Mouse (Mus musculus): ENCODE data around the gene Dppa4. TPM values are rescaled to one million over a fixed set of nuclear protein-coding genes. Genes with fewer than 3 reads are reported as not detected.

The Dppa4 gene
- not detected in 2 replicates for polyA plus RNA-seq (2014; fragmentation: Nextera tagmentation; extraction: Ambion mirVana)

- Histone ChIP-seq H3K4me2 (replicated peaks) (no peak within 1 kb of the TSS), H3K36me3 (replicated peaks; ENCODE audit: control insufficient read depth, insufficient read depth) (no peaks in the 10 kb centered on the region), H3K27ac (no peak within 1 kb of the TSS), H3K9ac (no peak within 1 kb of the TSS), H3K4me1 (replicated peaks; ENCODE audit: control insufficient read depth, insufficient read depth, low read length) (no peaks in the 10 kb centered on the region), H3K9me3 (ENCODE audit: control insufficient read depth, low read length) (no peaks in the 10 kb centered on the region), H3K4me3 (replicated peaks; ENCODE audit: low read length) (no peak within 1 kb of the TSS), H3K27me3 (ENCODE audit: control insufficient read depth, insufficient read depth, low read length) (no peaks in the 10 kb centered on the region)
- no peak for ATAC-seq (ENCODE audit: low FRiP score)
- DNase-seq (ENCODE audit: low spot score), result no peak
- WGBS, result 81% methylated on average over 4 of the region's 4 CpGs
Measured at GRCm38 (mm10) chr16:48283517-48283916, at the start of gene Dppa4. TSS of gene Dppa4 (plus strand) at chr16:48283733.

GRCm38 (mm10) chr16:48234999-48235398 is 48.5 kb upstream of the Dppa4 start:
- Histone ChIP-seq H3K4me2 (replicated peaks) (no peak overlapping the region), H3K27me3 (ENCODE audit: control insufficient read depth, insufficient read depth, low read length) (no peaks in the 10 kb centered on the region), H3K27ac (no peak overlapping the region), H3K9me3 (ENCODE audit: control insufficient read depth, low read length) (peaks cover 3% of the 10 kb centered on the region; the same call in 1 of the 2 replicates), H3K36me3 (replicated peaks; ENCODE audit: control insufficient read depth, insufficient read depth) (no peaks in the 10 kb centered on the region), H3K9ac (no peak overlapping the region), H3K4me1 (replicated peaks; ENCODE audit: control insufficient read depth, insufficient read depth, low read length) (no peaks in the 10 kb centered on the region), H3K4me3 (replicated peaks; ENCODE audit: low read length) (no peak overlapping the region)
- ATAC-seq (ENCODE audit: low FRiP score) (no peak), DNase-seq (ENCODE audit: low spot score) (no peak)
- 96% methylated on average over 1 of the region's 1 CpGs for WGBS

- Histone ChIP-seq H3K4me2 (replicated peaks) (no peak overlapping the region), H3K27me3 (ENCODE audit: control insufficient read depth, insufficient read depth, low read length) (no peaks in the 10 kb centered on the region), H3K36me3 (replicated peaks; ENCODE audit: control insufficient read depth, insufficient read depth) (no peaks in the 10 kb centered on the region), H3K27ac (no peak overlapping the region), H3K4me1 (replicated peaks; ENCODE audit: control insufficient read depth, insufficient read depth, low read length) (no peaks in the 10 kb centered on the region), H3K4me3 (replicated peaks; ENCODE audit: low read length) (no peak overlapping the region), H3K9ac (no peak overlapping the region), H3K9me3 (ENCODE audit: control insufficient read depth, low read length) (peaks cover 3% of the 10 kb centered on the region; the same call in 1 of the 2 replicates)
- DNase-seq (ENCODE audit: low spot score), result no peak
- WGBS, result 92% methylated on average over 7 of the region's 7 CpGs
- ATAC-seq (ENCODE audit: low FRiP score), result no peak
Measured at GRCm38 (mm10) chr16:48237676-48238075, 45.9 kb upstream of the Dppa4 start.

GRCm38 (mm10) chr16:48247044-48247661 is 36.4 kb upstream of the Dppa4 start:
- no peaks in the 10 kb centered on the region for H3K27me3 ChIP-seq (ENCODE audit: control insufficient read depth, insufficient read depth, low read length)
- no peak overlapping the region for H3K4me2 ChIP-seq (replicated peaks)
- ATAC-seq (ENCODE audit: low FRiP score), result no peak
- H3K9ac ChIP-seq, result no peak overlapping the region
- no peaks in the 10 kb centered on the region for H3K9me3 ChIP-seq (ENCODE audit: control insufficient read depth, low read length)
- no peak overlapping the region for H3K27ac ChIP-seq
- 83% methylated on average over 2 of the region's 2 CpGs for WGBS
- no peak for DNase-seq (ENCODE audit: low spot score)
- H3K4me3 ChIP-seq (replicated peaks; ENCODE audit: low read length), result no peak overlapping the region
- H3K4me1 ChIP-seq (replicated peaks; ENCODE audit: control insufficient read depth, insufficient read depth, low read length), result no peaks in the 10 kb centered on the region
- H3K36me3 ChIP-seq (replicated peaks; ENCODE audit: control insufficient read depth, insufficient read depth), result no peaks in the 10 kb centered on the region

- no peaks in the 10 kb centered on the region for H3K4me1 ChIP-seq (replicated peaks; ENCODE audit: control insufficient read depth, insufficient read depth, low read length)
- no peak overlapping the region for H3K9ac ChIP-seq
- no peak overlapping the region for H3K27ac ChIP-seq
- ATAC-seq (ENCODE audit: low FRiP score) (no peak), DNase-seq (ENCODE audit: low spot score) (no peak)
- no peak overlapping the region for H3K4me2 ChIP-seq (replicated peaks)
- H3K36me3 ChIP-seq (replicated peaks; ENCODE audit: control insufficient read depth, insufficient read depth), result no peaks in the 10 kb centered on the region
- no peaks in the 10 kb centered on the region for H3K9me3 ChIP-seq (ENCODE audit: control insufficient read depth, low read length)
- H3K27me3 ChIP-seq (ENCODE audit: control insufficient read depth, insufficient read depth, low read length), result no peaks in the 10 kb centered on the region
- no peak overlapping the region for H3K4me3 ChIP-seq (replicated peaks; ENCODE audit: low read length)
- WGBS, result 83% methylated on average over 4 of the region's 4 CpGs
Measured at GRCm38 (mm10) chr16:48252824-48253223, 30.7 kb upstream of the Dppa4 start.

GRCm38 (mm10) chr16:48254584-48254983 is 28.9 kb upstream of the Dppa4 start:
- no peak for ATAC-seq (ENCODE audit: low FRiP score)
- Histone ChIP-seq H3K4me1 (replicated peaks; ENCODE audit: control insufficient read depth, insufficient read depth, low read length) (no peaks in the 10 kb centered on the region), H3K27me3 (ENCODE audit: control insufficient read depth, insufficient read depth, low read length) (no peaks in the 10 kb centered on the region), H3K27ac (no peak overlapping the region), H3K9me3 (ENCODE audit: control insufficient read depth, low read length) (no peaks in the 10 kb centered on the region), H3K36me3 (replicated peaks; ENCODE audit: control insufficient read depth, insufficient read depth) (no peaks in the 10 kb centered on the region), H3K4me3 (replicated peaks; ENCODE audit: low read length) (no peak overlapping the region), H3K9ac (no peak overlapping the region), H3K4me2 (replicated peaks) (no peak overlapping the region)
- whole genome bisulfite sequencing, result 98% methylated on average over 5 of the region's 5 CpGs
- no peak for DNase-seq (ENCODE audit: low spot score)

GRCm38 (mm10) chr16:48259519-48259918 is 24.0 kb upstream of the Dppa4 start:
- Histone ChIP-seq H3K4me1 (replicated peaks; ENCODE audit: control insufficient read depth, insufficient read depth, low read length) (no peaks in the 10 kb centered on the region), H3K4me3 (replicated peaks; ENCODE audit: low read length) (no peak overlapping the region), H3K9me3 (ENCODE audit: control insufficient read depth, low read length) (no peaks in the 10 kb centered on the region), H3K9ac (no peak overlapping the region), H3K27ac (no peak overlapping the region), H3K36me3 (replicated peaks; ENCODE audit: control insufficient read depth, insufficient read depth) (no peaks in the 10 kb centered on the region), H3K27me3 (ENCODE audit: control insufficient read depth, insufficient read depth, low read length) (no peaks in the 10 kb centered on the region), H3K4me2 (replicated peaks) (no peak overlapping the region)
- ATAC-seq (ENCODE audit: low FRiP score), result no peak
- WGBS, result 94% methylated on average over 4 of the region's 4 CpGs
- DNase-seq (ENCODE audit: low spot score), result no peak

- ATAC-seq (ENCODE audit: low FRiP score) (no peak), DNase-seq (ENCODE audit: low spot score) (no peak)
- Histone ChIP-seq H3K27me3 (ENCODE audit: control insufficient read depth, insufficient read depth, low read length) (no peaks in the 10 kb centered on the region), H3K4me1 (replicated peaks; ENCODE audit: control insufficient read depth, insufficient read depth, low read length) (no peaks in the 10 kb centered on the region), H3K27ac (no peak overlapping the region), H3K4me3 (replicated peaks; ENCODE audit: low read length) (no peak overlapping the region), H3K9ac (no peak overlapping the region), H3K9me3 (ENCODE audit: control insufficient read depth, low read length) (no peaks in the 10 kb centered on the region), H3K36me3 (replicated peaks; ENCODE audit: control insufficient read depth, insufficient read depth) (no peaks in the 10 kb centered on the region), H3K4me2 (replicated peaks) (no peak overlapping the region)
- WGBS, result 86% methylated on average over 1 of the region's 1 CpGs
Measured at GRCm38 (mm10) chr16:48262901-48263300, 20.6 kb upstream of the Dppa4 start.

- no peak overlapping the region for H3K4me3 ChIP-seq (replicated peaks; ENCODE audit: low read length)
- H3K4me1 ChIP-seq (replicated peaks; ENCODE audit: control insufficient read depth, insufficient read depth, low read length), result no peaks in the 10 kb centered on the region
- no peak overlapping the region for H3K9ac ChIP-seq
- ATAC-seq (ENCODE audit: low FRiP score) (no peak), DNase-seq (ENCODE audit: low spot score) (no peak)
- no peaks in the 10 kb centered on the region for H3K27me3 ChIP-seq (ENCODE audit: control insufficient read depth, insufficient read depth, low read length)
- H3K27ac ChIP-seq, result no peak overlapping the region
- 86% methylated on average over 4 of the region's 4 CpGs for WGBS
- no peak overlapping the region for H3K4me2 ChIP-seq (replicated peaks)
- H3K9me3 ChIP-seq (ENCODE audit: control insufficient read depth, low read length), result no peaks in the 10 kb centered on the region
- no peaks in the 10 kb centered on the region for H3K36me3 ChIP-seq (replicated peaks; ENCODE audit: control insufficient read depth, insufficient read depth)
Measured at GRCm38 (mm10) chr16:48265856-48266255, 17.7 kb upstream of the Dppa4 start.

GRCm38 (mm10) chr16:48276940-48277339 is 6.6 kb upstream of the Dppa4 start:
- Histone ChIP-seq H3K4me3 (replicated peaks; ENCODE audit: low read length) (no peak overlapping the region), H3K4me1 (replicated peaks; ENCODE audit: control insufficient read depth, insufficient read depth, low read length) (no peaks in the 10 kb centered on the region), H3K9ac (no peak overlapping the region), H3K9me3 (ENCODE audit: control insufficient read depth, low read length) (no peaks in the 10 kb centered on the region), H3K27ac (no peak overlapping the region), H3K4me2 (replicated peaks) (no peak overlapping the region), H3K36me3 (replicated peaks; ENCODE audit: control insufficient read depth, insufficient read depth) (no peaks in the 10 kb centered on the region), H3K27me3 (ENCODE audit: control insufficient read depth, insufficient read depth, low read length) (no peaks in the 10 kb centered on the region)
- DNase-seq (ENCODE audit: low spot score), result no peak
- ATAC-seq (ENCODE audit: low FRiP score), result no peak
- 82% methylated on average over 4 of the region's 4 CpGs for WGBS

Data from hindbrain, embryonic 14.5 days (tissue).